Mouse (Mus musculus): ENCODE data around the gene Grpr. TPM values are rescaled to one million over a fixed set of nuclear protein-coding genes. Genes with fewer than 3 reads are reported as not detected.

Gene Grpr
- not detected for total RNA-seq (2021)

DNA sequence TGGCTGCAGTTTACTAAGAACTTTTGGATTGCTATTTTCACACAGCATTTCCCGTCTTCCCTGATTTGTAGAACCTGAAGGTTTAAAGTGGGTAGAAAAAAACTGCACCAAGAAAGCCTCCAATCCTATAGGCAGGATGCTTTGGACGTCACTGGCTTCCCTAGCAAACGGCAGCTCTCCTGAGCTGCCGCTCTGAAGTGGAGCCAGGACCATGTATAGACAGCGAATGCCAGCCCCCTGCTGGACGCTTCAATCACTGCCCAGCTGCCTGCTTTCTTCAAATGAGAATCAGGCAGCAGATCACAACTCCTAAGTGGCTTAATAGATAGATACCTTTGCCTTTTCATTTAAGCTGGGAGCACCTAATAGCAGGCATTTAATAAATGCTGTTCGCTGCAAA lies at the start of gene Grpr:
Gene Grpr (minus strand): TSS at position 12 of the 400 bp plus-strand sequence.
- intact Hi-C loops (cut with DNase I), result no loop called here
- DNase-seq (ENCODE audit: low spot score), result no peak

DNA sequence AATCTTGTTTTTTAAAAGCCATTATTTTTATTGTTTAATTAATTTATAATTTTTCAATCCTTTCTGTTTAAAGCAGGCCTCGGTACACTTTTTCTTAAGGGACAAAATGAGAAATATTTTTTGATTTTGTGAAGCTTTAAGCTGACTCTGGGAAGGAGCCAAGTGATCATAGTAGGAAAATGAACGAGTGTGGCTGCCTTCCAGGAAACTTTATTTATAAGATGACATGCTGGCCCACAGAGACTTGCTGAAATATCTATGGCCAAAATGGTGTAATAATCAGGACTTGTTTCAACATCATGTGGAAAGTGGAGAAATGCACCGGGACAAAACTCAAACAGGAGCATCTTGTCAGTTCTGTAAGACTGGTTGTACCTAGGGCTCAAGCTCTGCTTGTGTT lies 11.0 kb upstream of the Grpr start:
- intact Hi-C loops (cut with DNase I), result no loop called here
- no peak for DNase-seq (ENCODE audit: low spot score)

DNA sequence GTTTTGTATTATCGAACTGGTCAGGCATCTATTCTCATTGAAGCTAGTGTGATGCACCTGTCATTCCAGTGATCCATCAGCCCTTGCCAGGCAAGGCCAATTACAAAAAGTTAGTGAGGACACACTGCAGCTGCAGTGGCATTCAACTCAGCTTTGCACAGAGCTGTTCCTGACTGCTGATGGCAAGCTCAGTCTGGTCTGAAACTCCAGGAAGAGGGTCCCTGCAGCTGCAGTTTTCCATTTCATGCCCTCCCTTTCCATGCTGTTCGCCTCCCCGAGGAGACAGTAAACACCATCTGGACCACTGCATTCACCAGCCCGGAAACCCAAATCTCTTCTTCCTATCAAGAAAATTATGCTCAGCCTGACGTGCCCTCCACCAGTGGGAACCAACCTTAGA lies 2.4 kb downstream of the Grpr start:
- intact Hi-C loops (cut with DNase I), result no loop called here
- no peak for DNase-seq (ENCODE audit: low spot score)

DNA sequence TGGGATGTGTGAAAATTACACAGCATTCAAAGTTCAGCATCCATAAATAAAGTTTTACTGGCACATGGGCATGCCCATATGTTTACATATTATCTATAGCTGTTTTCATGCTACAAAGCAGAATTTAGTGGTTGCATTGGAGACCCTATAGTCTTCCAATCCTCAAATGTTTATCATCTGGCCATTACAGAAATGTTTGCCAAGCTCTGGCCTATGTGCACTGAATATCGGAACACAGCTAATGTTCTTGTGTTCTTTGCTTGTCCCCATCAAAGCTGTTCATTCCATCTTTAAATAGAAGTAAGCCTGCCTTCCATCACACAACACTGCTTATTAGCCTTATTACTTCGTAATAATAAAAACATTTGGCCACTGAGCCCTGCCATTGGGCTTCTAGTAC lies 16.6 kb downstream of the Grpr start:
- intact Hi-C loops (cut with DNase I), result no loop called here
- DNase-seq (ENCODE audit: low spot score), result no peak

- no peak for DNase-seq (ENCODE audit: low spot score)
- intact Hi-C loops (cut with DNase I), result no loop called here
Observed at GRCm38 (mm10) chrX:163518963-163519541, 30.4 kb downstream of the Grpr start.

GRCm38 (mm10) chrX:163511766-163512165 lies 37.7 kb downstream of the Grpr start:
- intact Hi-C loops (cut with DNase I), result no loop called here
- no peak for DNase-seq (ENCODE audit: low spot score)

- no peak for DNase-seq (ENCODE audit: low spot score)
- intact Hi-C loops (cut with DNase I), result no loop called here
Observed at GRCm38 (mm10) chrX:163502088-163502487, 47.4 kb downstream of the Grpr start.

Other genes starting within 250 kb of the Grpr start
- not detected for gene Rnf138rt1, start 211.7 kb upstream of the Grpr start, total RNA-seq (2021)